Comparison of ENCODE assay signal across 8 mouse cellular contexts in genomic region chr15:102258076-102258470, GRCm38 (mm10). TPM values are rescaled to one million over a fixed set of nuclear protein-coding genes. Genes with fewer than 3 reads are reported as not detected.
DNase-seq lines count a peak whose midpoint lies in the region; ATAC-seq and TF ChIP-seq lines count a peak whose summit lies in the region.

No protein-coding gene starts in this region.

- in situ Hi-C loops in ES-E14 (cut with MboI; ENCODE audit: low sequenced_read_pairs in 2 of 2, unreplicated experiment in 2 of 2): no loop called here

- peak overlapping the region; percentile 58 to 84 for H3K4me3 ChIP-seq in ES-E14 (ENCODE audit: insufficient read depth in 1 of 2, low read depth in 1 of 2, low read length in 2 of 2, poor library complexity in 1 of 2, severe bottlenecking in 1 of 2)
- H3K4me3 ChIP-seq in embryonic facial prominence, embryonic 15.5 days (replicated peaks): peak overlapping the region; percentile 79
- no peak overlapping the region for H3K4me3 ChIP-seq in hindbrain, embryonic 11.5 days (ENCODE audit: low read depth, low read length)
- no peak overlapping the region for H3K4me3 ChIP-seq in liver, embryonic 15.5 days (replicated peaks)

- ATAC-seq in cerebellum, adult (ENCODE audit: insufficient number of reproducible peaks, low FRiP score, low TSS enrichment): peak; percentile 38; the same call in 1 of the 2 replicates
- peak; percentile 61 for ATAC-seq in embryonic facial prominence, embryonic 15.5 days (ENCODE audit: insufficient number of reproducible peaks, low FRiP score, low TSS enrichment, low read depth)
- ATAC-seq in hindbrain, embryonic 11.5 days (ENCODE audit: low FRiP score): no peak
- no peak for ATAC-seq in liver, embryonic 15.5 days (ENCODE audit: insufficient read depth)

- peak overlapping the region; percentile 19; the same call in 1 of the 2 replicates for H3K9ac ChIP-seq in ES-E14 (ENCODE audit: insufficient read depth, low read depth, low read length, poor library complexity, severe bottlenecking)
- H3K9ac ChIP-seq in embryonic facial prominence, embryonic 15.5 days: peak overlapping the region; percentile 23; the same call in 1 of the 2 replicates
- no peak overlapping the region for H3K9ac ChIP-seq in hindbrain, embryonic 11.5 days (ENCODE audit: low read depth, low read length)
- no peak overlapping the region for H3K9ac ChIP-seq in liver, embryonic 15.5 days

- peaks cover 14 to 47% of the 10 kb centered on the region in 2 experiments for H3K4me1 ChIP-seq in ES-E14 (ENCODE audit: control insufficient read depth in 2 of 2, insufficient read depth in 2 of 2, low read length in 2 of 2, poor library complexity in 1 of 2)
- peaks cover 79% of the 10 kb centered on the region for H3K4me1 ChIP-seq in embryonic facial prominence, embryonic 15.5 days
- H3K4me1 ChIP-seq in hindbrain, embryonic 11.5 days (replicated peaks; ENCODE audit: control insufficient read depth, insufficient read depth, low read length): peaks cover 8% of the 10 kb centered on the region
- peaks cover 16% of the 10 kb centered on the region for H3K4me1 ChIP-seq in liver, embryonic 15.5 days (replicated peaks)

- peaks cover 2% of the 10 kb centered on the region; the same call in 1 of the 2 replicates for H3K36me3 ChIP-seq in ES-E14 (ENCODE audit: control insufficient read depth, insufficient read depth, low read length, poor library complexity, severe bottlenecking)
- peaks cover 7% of the 10 kb centered on the region for H3K36me3 ChIP-seq in embryonic facial prominence, embryonic 15.5 days
- H3K36me3 ChIP-seq in hindbrain, embryonic 11.5 days (ENCODE audit: control insufficient read depth, insufficient read depth, low read length): no peaks in the 10 kb centered on the region
- H3K36me3 ChIP-seq in liver, embryonic 15.5 days (replicated peaks): no peaks in the 10 kb centered on the region

- no peaks in the 10 kb centered on the region for H3K9me3 ChIP-seq in ES-E14 (ENCODE audit: control insufficient read depth, insufficient read depth, low read depth, low read length)
- H3K9me3 ChIP-seq in embryonic facial prominence, embryonic 15.5 days (replicated peaks): no peaks in the 10 kb centered on the region
- H3K9me3 ChIP-seq in hindbrain, embryonic 11.5 days (ENCODE audit: control insufficient read depth, low read length): no peaks in the 10 kb centered on the region
- no peaks in the 10 kb centered on the region for H3K9me3 ChIP-seq in liver, embryonic 15.5 days (replicated peaks)

- H3K27ac ChIP-seq in ES-E14 (ENCODE audit: insufficient read depth, low read depth, low read length, poor library complexity, severe bottlenecking): no peak overlapping the region; the same call in 1 of the 2 replicates
- H3K27ac ChIP-seq in embryonic facial prominence, embryonic 15.5 days (replicated peaks): peak overlapping the region; percentile 99
- no peak overlapping the region for H3K27ac ChIP-seq in hindbrain, embryonic 11.5 days (ENCODE audit: low read depth, low read length)
- H3K27ac ChIP-seq in liver, embryonic 15.5 days (replicated peaks): no peak overlapping the region

- DNase-seq in cerebellum, postnatal 10 days: no peak
- DNase-seq in ES-E14 (ENCODE audit: low read depth, low spot score): no peak
- DNase-seq in hindbrain, embryonic 11.5 days (ENCODE audit: low spot score): peak; percentile 55
- peak; percentile 57 for DNase-seq in skeletal muscle tissue, adult 2 months (ENCODE audit: low read depth, low spot score)
- DNase-seq in spleen, adult 18-20 months: no peak

- 2% methylated on average over 12 of the region's 12 CpGs for WGBS in embryonic facial prominence, embryonic 15.5 days
- 5% methylated on average over 12 of the region's 12 CpGs for WGBS in hindbrain, embryonic 11.5 days
- 12% methylated on average over 12 of the region's 12 CpGs for WGBS in liver, embryonic 15.5 days (ENCODE audit: insufficient replicate concordance)

- peak overlapping the region; percentile 87 for H3K4me2 ChIP-seq in embryonic facial prominence, embryonic 15.5 days (replicated peaks)
- peak overlapping the region; percentile 85; the same call in 1 of the 2 replicates for H3K4me2 ChIP-seq in hindbrain, embryonic 11.5 days (replicated peaks; ENCODE audit: low read depth, low read length)
- H3K4me2 ChIP-seq in liver, embryonic 15.5 days: peak overlapping the region; percentile 70

- no peaks in the 10 kb centered on the region for H3K27me3 ChIP-seq in embryonic facial prominence, embryonic 15.5 days
- peaks cover 36% of the 10 kb centered on the region for H3K27me3 ChIP-seq in hindbrain, embryonic 11.5 days (ENCODE audit: control insufficient read depth, insufficient read depth, low read length)
- peaks cover 91% of the 10 kb centered on the region for H3K27me3 ChIP-seq in liver, embryonic 15.5 days

TF ChIP-seq in ES-E14, 5 proteins besides CTCF, POLR2A, EP300 and RAD21:
- TF ChIP-seq MAFK (IDR thresholded peaks at IDR 0.05; ENCODE audit: insufficient read depth, low read depth, low read length) (no peak), ZNF384 (IDR thresholded peaks at IDR 0.05; ENCODE audit: low read depth, low read length) (no peak), HCFC1 (IDR thresholded peaks at IDR 0.05; ENCODE audit: borderline replicate concordance, insufficient read depth, low read length) (no peak), CHD2 (IDR thresholded peaks at IDR 0.05; ENCODE audit: low read depth, low read length) (no peak), ZC3H11A (IDR thresholded peaks at IDR 0.05; ENCODE audit: borderline replicate concordance, low read depth, low read length) (no peak)
TF ChIP-seq in ES-E14: peak in this region for 0.

RNA-seq across cellular contexts. Expression of gene Rarg, which starts 0.8 kb away (rescaled TPM):
- 101 and 115 TPM in 2 replicates for total RNA-seq in ES-E14 (2012; rRNA removed)
- polyA plus RNA-seq in embryonic facial prominence, embryonic 15.5 days (2015; fragmentation: Nextera tagmentation; extraction: Ambion mirVana): 112 and 123 TPM in 2 replicates
- 20.3 and 21.7 TPM in 2 replicates for polyA plus RNA-seq in hindbrain, embryonic 11.5 days (2014; fragmentation: Nextera tagmentation; extraction: Ambion mirVana)
- polyA plus RNA-seq in liver, embryonic 15.5 days (2015; fragmentation: Nextera tagmentation; extraction: Ambion mirVana): 2.8 and 3.0 TPM in 2 replicates

RNA-seq across cellular contexts. Expression of gene Gm9918, which starts 12.3 kb away (rescaled TPM):
- total RNA-seq in ES-E14 (2012; rRNA removed): 0.45 and 1.0 TPM in 2 replicates
- polyA plus RNA-seq in embryonic facial prominence, embryonic 15.5 days (2015; fragmentation: Nextera tagmentation; extraction: Ambion mirVana): 1.6 and 1.7 TPM in 2 replicates
- polyA plus RNA-seq in hindbrain, embryonic 11.5 days (2014; fragmentation: Nextera tagmentation; extraction: Ambion mirVana): 0.15 TPM in 2 replicates
- polyA plus RNA-seq in liver, embryonic 15.5 days (2015; fragmentation: Nextera tagmentation; extraction: Ambion mirVana): not detected in 2 replicates

RNA-seq across cellular contexts. Expression of gene Mfsd5, which starts 21.2 kb away (rescaled TPM):
- total RNA-seq in ES-E14 (2012; rRNA removed): 89.9 and 95.7 TPM in 2 replicates
- 84.0 and 88.6 TPM in 2 replicates for polyA plus RNA-seq in embryonic facial prominence, embryonic 15.5 days (2015; fragmentation: Nextera tagmentation; extraction: Ambion mirVana)
- 51.6 and 57.0 TPM in 2 replicates for polyA plus RNA-seq in hindbrain, embryonic 11.5 days (2014; fragmentation: Nextera tagmentation; extraction: Ambion mirVana)
- 24.9 and 25.6 TPM in 2 replicates for polyA plus RNA-seq in liver, embryonic 15.5 days (2015; fragmentation: Nextera tagmentation; extraction: Ambion mirVana)

RNA-seq across cellular contexts. Expression of gene Itgb7, which starts 26.3 kb away (rescaled TPM):
- total RNA-seq in ES-E14 (2012; rRNA removed): 34.0 and 93.0 TPM in 2 replicates
- 5.8 and 6.8 TPM in 2 replicates for polyA plus RNA-seq in embryonic facial prominence, embryonic 15.5 days (2015; fragmentation: Nextera tagmentation; extraction: Ambion mirVana)
- 1.0 and 1.1 TPM in 2 replicates for polyA plus RNA-seq in hindbrain, embryonic 11.5 days (2014; fragmentation: Nextera tagmentation; extraction: Ambion mirVana)
- 6.4 and 6.6 TPM in 2 replicates for polyA plus RNA-seq in liver, embryonic 15.5 days (2015; fragmentation: Nextera tagmentation; extraction: Ambion mirVana)

RNA-seq across cellular contexts. Expression of gene Espl1, which starts 38.0 kb away (rescaled TPM):
- total RNA-seq in ES-E14 (2012; rRNA removed): 84.1 TPM in 2 replicates
- 20.2 and 24.5 TPM in 2 replicates for polyA plus RNA-seq in embryonic facial prominence, embryonic 15.5 days (2015; fragmentation: Nextera tagmentation; extraction: Ambion mirVana)
- polyA plus RNA-seq in hindbrain, embryonic 11.5 days (2014; fragmentation: Nextera tagmentation; extraction: Ambion mirVana): 21.8 and 30.8 TPM in 2 replicates
- polyA plus RNA-seq in liver, embryonic 15.5 days (2015; fragmentation: Nextera tagmentation; extraction: Ambion mirVana): 23.0 and 24.6 TPM in 2 replicates

Comparison
In these comparisons a context has a peak if more than half of its experiments do, and no peak if none do; other contexts are left out.
1. ATAC-seq: peak in cerebellum, adult (single experiment) and embryonic facial prominence, embryonic 15.5 days (single experiment); none in hindbrain, embryonic 11.5 days (single experiment) and liver, embryonic 15.5 days (single experiment).
2. DNase-seq: peak in hindbrain, embryonic 11.5 days (single experiment) and skeletal muscle tissue, adult 2 months (single experiment); none in cerebellum, postnatal 10 days (0 of 2), ES-E14 (single experiment) and spleen, adult 18-20 months (0 of 2).
3. H3K4me3 ChIP-seq: peak in ES-E14 (2 of 2) and embryonic facial prominence, embryonic 15.5 days (single experiment); none in hindbrain, embryonic 11.5 days (single experiment) and liver, embryonic 15.5 days (single experiment).
4. H3K9ac ChIP-seq: peak in ES-E14 (single experiment) and embryonic facial prominence, embryonic 15.5 days (single experiment); none in hindbrain, embryonic 11.5 days (single experiment) and liver, embryonic 15.5 days (single experiment).
5. Peak in every context shown above with its lines, with median percentiles within 50 percentile points of each other: H3K4me2 ChIP-seq.